Comparison of ENCODE assay signal across 29 mouse cellular contexts in the genomic region with DNA sequence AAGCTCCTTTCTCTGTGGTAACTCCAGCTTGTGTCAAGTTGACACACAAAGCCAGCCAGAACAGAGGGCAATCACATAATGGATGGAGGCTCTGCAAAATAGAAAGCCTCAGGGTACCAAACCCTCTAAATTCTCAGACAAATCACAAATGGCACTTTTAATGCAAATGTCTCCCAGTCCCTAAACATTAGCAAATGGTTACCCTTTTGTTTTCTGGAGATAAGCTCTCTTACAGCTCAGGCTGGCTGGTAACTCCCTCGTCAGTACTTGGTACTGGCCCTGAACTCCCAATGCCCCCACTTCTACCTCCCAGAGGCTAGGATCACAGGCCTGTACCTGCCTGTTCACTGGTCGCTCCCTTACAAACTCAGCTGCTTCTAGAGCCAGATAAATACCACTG. TPM values are rescaled to one million over a fixed set of nuclear protein-coding genes. Genes with fewer than 3 reads are reported as not detected.
"Had no signal": no experiment of that assay in that cellular context is flagged by ENCODE, and none has a peak within 500 bp of the region (broad histone marks: within the 10 kb centered on the region; RNA-seq: fewer than 3 reads in every experiment).

No protein-coding gene starts in this region.

- H3K4me3 ChIP-seq: heart, embryonic 13.5 days; heart, embryonic 15.5 days; hindbrain, embryonic 13.5 days; intestine, embryonic 15.5 days; layer of hippocampus, adult 2 months; left cerebral cortex, adult 2 months; limb, embryonic 10.5 days; limb, embryonic 12.5 days; liver, embryonic 13.5 days had no signal

- H3K9me3 ChIP-seq: heart, embryonic 13.5 days; heart, embryonic 15.5 days; hindbrain, embryonic 13.5 days; intestine, embryonic 15.5 days; limb, embryonic 10.5 days; limb, embryonic 12.5 days; liver, embryonic 13.5 days had no signal

- H3K4me2 ChIP-seq: heart, embryonic 11.5 days; heart, embryonic 13.5 days; heart, embryonic 15.5 days; hindbrain, embryonic 13.5 days; intestine, embryonic 15.5 days; limb, embryonic 12.5 days; liver, embryonic 11.5 days; liver, embryonic 13.5 days had no signal

- ATAC-seq: hindbrain, embryonic 16.5 days; inflammation-experienced regulatory T-cells, adult 6 months; intestine, embryonic 15.5 days; intestine, postnatal 0 days had no signal

- H3K27ac ChIP-seq: heart, embryonic 13.5 days; heart, embryonic 15.5 days; hindbrain, embryonic 13.5 days; intestine, embryonic 15.5 days; layer of hippocampus, adult 2 months; left cerebral cortex, adult 2 months; limb, embryonic 10.5 days; limb, embryonic 12.5 days; liver, embryonic 13.5 days had no signal

- H3K4me1 ChIP-seq: intestine, embryonic 15.5 days; limb, embryonic 10.5 days; limb, embryonic 12.5 days; liver, embryonic 13.5 days had no signal

- DNase-seq: gastrocnemius, postnatal 14 days; heart, adult 18-20 months; heart, postnatal 14 days; heart, postnatal 36 days; kidney, adult 18-20 months; kidney, adult 8-10 months; kidney, postnatal 10 days; kidney, postnatal 25 days; kidney, postnatal 4 days; liver; liver, embryonic 13.5 days had no signal

- H3K9ac ChIP-seq: heart, embryonic 13.5 days; heart, embryonic 15.5 days; hindbrain, embryonic 13.5 days; intestine, embryonic 15.5 days; limb, embryonic 12.5 days; liver, embryonic 13.5 days had no signal

- H3K27me3 ChIP-seq: intestine, embryonic 15.5 days had no signal

- H3K36me3 ChIP-seq: heart, embryonic 13.5 days; heart, embryonic 15.5 days; hindbrain, embryonic 13.5 days; intestine, embryonic 15.5 days; limb, embryonic 10.5 days; limb, embryonic 12.5 days; liver, embryonic 13.5 days had no signal

RNA-seq across cellular contexts. Expression of a gene that starts 0.6 kb away (rescaled TPM):
- polyA plus RNA-seq: heart, embryonic 11.5 days; heart, embryonic 13.5 days; heart, embryonic 15.5 days; heart, postnatal 0 days; hindbrain, embryonic 11.5 days; hindbrain, embryonic 13.5 days; hindbrain, embryonic 16.5 days; inflammation-experienced regulatory T-cells, adult 6 months; intestine, embryonic 15.5 days; intestine, postnatal 0 days; kidney, embryonic 14.5 days; kidney, embryonic 16.5 days; limb, embryonic 10.5 days; limb, embryonic 12.5 days; limb, embryonic 14.5 days; liver, embryonic 11.5 days; liver, embryonic 13.5 days had no signal

RNA-seq across cellular contexts. Expression of a gene that starts 16.8 kb away (rescaled TPM):
- polyA plus RNA-seq: heart, embryonic 13.5 days; heart, embryonic 15.5 days; heart, postnatal 0 days; kidney, embryonic 14.5 days; kidney, embryonic 16.5 days; limb, embryonic 10.5 days; limb, embryonic 12.5 days; liver, embryonic 11.5 days; liver, embryonic 13.5 days had no signal

RNA-seq across cellular contexts. Expression of a gene that starts 33.6 kb away (rescaled TPM):
- polyA plus RNA-seq: heart, embryonic 13.5 days; inflammation-experienced regulatory T-cells, adult 6 months had no signal
